Mouse (Mus musculus) ES-CJ7 (cell line): ENCODE results near the gene 1700056E22Rik.

Source experiments
- DNase-seq: peaks from one replicate; pipeline ENCODE4 v3.0.0; 2011; ENCODE audit warnings: low read depth, low spot score

Gene 1700056E22Rik

DNA sequence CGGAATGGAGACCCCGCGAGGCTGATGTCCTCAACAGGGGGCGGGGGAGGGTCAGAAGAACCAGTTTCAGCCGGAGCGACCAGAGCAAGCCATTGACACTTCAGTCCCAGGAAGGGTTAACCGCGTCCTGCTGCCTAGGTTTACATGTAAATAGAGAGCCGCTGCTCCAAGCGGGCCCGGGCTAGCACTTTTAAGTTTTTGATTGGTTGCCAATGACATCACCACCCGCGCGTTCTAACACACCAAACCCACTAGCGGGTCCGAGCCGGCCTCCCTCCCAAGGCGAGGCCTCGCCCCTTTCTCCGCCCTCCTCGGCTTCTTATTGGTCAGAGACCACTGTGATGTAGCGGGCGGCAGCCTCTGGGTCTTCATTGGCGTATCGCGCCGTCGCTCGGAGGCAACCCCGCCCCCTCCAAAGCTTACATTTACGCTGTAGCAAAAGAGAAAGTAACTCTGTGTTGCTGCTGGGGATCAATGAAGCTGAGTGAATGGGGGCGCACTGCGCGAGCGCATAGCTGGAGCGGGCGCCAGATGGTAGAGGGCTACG is at the start of gene 1700056E22Rik:
Gene 1700056E22Rik, minus strand, starts transcription at position 291 of the 547 bp plus-strand sequence.
- peak; percentile 100 for DNase-seq

DNA sequence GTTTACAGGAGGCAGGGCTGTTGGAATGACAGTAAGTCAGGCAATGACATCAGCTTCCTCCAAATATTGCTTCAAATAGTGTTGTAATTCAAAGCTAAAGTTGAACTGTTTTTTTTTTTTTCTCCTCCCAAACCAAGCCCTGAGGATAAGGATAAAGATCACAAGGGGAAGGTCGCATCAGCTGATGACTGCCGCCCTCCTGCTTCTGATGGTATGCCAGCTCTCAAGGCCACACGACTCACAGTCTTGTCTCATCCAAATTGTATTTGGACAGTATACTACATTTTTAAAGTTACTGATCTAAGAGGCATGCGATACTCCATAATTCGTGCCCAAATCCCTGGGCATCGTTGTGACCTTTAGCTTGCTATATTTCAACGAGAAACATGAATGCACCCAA is 49.1 kb upstream of the 1700056E22Rik start:
- DNase-seq: no peak

DNA sequence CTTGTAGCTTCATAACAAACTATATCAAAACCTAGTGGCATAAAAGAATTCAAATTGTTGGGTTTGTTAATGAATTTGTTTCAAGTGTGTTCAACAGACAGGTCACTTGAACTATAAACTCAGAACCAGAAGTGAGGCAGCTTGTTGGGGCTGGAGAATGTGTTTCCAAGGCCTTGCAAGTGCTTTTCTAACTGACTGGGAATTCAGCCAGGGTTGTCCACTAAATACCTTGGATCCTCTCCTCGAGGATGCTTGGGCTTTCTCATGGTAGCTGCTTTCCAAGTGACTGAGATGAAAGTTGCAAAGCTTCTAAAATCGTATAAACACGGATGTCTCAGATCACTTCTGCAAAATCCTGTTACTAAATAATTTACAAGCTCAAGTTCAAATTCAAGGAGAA is 48.6 kb upstream of the 1700056E22Rik start:
- DNase-seq: no peak

DNA sequence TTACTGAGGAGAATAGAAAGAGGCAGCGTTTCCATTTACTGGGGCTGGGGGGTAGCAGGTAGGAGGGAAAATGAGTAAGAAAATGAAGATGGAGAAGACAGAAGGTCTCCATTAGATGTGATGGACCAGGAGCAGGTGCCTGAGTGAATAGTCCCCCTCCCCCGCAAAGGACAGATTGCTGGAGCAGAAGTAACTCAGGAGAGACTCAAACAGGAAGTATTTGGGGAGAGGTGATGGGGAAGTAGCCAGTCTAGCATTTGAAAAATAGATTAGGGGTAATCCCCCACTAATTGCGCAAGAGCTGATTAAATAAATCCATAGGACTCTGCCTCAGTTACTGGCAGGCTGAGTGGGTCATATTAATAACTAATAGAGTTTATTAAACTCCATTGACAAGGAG is 45.2 kb upstream of the 1700056E22Rik start:
- DNase-seq: no peak

DNA sequence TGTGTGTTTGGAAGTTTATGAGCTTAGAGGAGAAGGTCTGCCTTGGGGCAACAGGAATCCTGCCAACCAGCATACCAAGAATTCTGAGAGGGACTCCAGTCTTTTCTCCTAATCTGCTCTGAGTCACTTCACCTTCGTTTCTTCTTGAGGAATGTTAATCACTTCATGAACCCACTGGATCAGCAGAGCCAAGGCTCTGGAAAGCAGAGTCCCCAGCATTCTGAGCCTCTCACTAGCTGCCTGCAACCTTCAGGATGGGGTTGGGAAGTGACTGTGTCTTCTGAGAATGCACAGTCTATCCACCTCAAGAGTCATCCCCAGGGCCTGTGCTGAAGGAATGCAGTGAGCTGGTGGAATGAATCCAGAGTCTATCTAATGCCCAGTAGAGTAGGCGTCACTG is 42.7 kb upstream of the 1700056E22Rik start:
- DNase-seq: no peak

DNA sequence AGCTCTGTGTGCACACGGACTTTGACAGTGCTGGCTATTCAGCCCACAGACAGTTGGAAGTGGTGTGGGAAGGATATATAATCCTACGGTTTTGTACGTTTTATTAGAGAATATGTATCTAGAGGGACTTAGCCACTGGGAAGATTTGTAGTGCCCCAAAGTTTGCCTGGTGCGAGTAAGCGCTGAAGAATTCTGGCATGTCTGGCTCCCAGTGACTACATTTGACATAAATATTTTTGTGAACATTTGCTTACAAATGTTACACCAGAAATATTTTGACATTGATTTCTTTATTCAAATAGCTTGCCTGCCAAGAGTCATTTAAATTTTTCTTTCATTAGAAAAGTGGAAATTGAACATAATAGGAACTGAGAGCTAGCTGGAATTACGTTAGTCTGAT is 42.0 kb upstream of the 1700056E22Rik start:
- no peak for DNase-seq

DNA sequence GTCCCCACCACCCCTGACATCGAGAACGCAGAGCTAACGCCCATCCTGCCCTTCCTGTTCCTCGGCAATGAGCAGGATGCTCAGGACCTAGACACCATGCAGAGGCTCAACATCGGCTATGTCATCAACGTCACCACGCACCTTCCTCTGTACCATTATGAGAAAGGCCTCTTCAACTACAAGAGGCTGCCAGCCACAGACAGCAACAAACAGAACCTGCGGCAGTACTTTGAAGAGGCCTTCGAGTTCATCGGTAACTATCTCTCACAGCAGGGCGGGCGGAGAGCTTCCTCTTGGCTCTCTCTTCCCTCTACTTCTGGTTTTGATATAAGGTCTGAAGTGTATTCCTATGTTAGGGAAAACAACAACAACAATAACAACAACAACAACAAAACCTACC is 34.9 kb upstream of the 1700056E22Rik start:
- no peak for DNase-seq

DNA sequence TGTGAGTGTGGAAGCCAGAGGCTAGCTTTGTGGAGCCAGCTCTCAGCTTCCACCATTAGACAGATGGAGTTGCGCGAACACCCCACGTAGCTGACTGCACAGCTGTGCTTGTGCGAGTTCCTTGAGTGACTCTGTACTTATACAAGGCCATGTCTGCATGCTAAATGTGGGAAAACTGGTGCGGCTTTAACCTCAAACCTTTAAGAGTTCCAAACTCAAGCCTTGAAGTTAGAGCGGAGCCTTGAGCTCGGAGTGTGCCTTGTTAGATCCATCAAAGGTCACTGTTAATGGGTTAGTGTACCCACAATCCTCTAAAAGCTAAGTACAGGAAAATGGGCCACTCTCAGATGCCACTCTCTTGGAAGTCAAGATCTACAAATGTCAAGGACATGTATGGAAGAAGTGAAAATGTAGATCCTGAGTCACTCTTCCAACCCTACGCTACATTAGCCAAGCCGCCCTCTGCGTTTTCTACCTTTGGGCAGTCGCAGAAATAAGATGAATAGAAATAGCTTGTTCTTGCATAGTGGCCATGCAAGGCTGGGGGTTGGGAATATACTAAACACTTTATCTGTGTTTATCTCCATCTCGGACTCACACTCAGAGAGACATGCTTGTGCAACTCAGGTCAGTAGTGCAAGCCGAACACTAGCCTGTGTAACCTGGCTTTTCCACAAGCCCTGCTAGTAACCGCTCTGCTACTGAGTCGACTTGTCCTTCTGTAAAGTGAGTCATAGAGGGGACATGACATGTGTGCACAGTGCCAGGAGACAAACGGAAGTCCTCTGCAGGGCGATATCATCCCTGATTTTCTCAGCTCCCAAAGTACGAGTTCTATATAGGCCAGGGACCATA is 33.8 kb upstream of the 1700056E22Rik start:
- no peak for DNase-seq

DNA sequence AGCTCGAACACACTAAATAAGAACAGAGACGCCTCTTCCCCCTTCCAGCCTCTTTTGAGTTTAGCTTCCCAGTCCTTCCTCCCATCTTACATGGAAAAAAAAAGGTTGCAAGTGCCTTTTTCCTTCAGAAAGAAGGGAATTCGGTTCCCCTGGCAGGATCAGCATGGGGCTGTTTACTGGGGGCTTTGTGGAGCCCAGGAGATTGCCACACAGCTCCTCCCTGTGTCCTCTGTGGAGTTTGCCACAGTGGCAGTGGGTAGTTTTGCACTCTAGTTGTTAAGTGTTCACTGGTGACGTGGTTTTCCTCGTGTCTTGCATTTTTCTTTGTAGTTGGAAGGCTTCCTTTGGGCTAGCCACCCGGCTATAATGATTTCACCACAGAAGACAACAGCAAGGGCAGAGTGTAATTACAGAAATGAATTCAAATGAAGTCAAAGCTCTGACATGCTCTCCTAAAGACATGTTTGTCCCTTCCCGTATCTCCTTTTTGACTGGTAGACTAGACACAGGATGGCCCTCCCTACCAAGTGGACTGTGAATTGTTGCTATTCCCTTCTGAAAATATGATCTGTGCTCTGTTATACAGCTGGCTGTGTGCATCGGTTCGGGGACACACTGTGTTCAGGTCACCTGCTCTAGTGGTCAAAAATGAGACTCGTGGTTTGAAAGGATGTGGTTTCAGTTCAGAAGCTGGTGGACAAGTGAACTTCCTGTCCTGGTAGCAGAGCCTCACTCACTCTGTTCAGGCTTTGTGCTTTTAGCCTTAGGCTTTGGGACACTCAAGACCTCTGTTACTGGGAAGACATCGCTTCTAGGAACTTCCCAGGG is 32.6 kb upstream of the 1700056E22Rik start:
- DNase-seq: no peak

DNA sequence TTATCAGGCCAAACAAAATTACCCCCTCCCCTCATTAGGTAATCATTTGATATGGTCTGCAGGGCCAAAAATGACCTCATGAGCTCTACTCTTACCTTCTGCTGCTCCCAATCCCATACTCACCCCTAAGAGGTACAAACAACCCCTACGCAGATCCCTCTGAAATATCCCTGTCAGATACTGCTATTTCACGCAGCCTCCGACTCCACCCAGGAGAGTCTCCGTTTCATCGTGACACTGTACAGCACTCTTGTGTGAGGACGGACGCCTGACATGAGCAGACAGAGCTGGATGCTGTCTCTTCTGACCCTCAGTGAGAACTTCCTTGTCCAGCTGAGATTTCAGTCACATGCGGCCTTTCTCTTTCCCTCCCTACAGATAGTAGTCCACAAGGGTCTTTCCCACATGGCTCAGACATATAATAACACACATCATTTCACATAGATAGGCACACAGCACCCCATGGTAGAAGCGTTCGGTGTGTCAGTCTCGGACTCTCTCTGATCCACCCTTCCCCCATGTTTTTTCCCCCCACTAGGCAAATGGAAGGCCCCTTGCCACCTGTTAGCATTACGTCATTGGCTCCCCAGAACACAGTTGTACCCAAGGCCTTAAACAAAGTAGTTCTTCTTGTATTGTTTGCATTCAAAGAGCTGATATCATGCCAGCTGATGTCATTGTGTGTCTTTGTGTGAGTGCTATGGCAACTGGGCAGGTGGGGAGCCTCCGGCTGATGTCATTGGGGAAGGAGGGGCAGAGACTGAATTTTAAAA is 31.7 kb upstream of the 1700056E22Rik start:
- no peak for DNase-seq

DNA sequence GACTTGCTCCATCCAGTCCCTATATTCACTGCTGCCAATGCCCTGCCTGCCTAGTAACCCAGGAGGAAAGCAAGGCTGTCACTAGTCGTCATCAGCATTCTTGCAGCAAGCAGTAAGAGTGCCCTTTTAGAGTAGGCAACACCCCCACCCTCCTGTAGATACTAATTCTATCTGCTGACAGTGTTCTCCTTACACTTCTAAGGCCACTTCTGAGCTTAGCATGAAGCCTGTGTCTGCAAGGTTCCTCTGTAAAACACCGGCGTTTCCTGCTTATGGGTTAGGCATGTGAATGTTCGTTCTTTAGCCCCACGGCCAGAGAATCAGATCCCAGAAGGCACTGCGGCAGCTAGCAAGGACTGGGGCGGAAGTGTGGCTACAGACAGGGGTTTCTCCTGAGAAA is 30.2 kb upstream of the 1700056E22Rik start:
- DNase-seq: no peak

DNA sequence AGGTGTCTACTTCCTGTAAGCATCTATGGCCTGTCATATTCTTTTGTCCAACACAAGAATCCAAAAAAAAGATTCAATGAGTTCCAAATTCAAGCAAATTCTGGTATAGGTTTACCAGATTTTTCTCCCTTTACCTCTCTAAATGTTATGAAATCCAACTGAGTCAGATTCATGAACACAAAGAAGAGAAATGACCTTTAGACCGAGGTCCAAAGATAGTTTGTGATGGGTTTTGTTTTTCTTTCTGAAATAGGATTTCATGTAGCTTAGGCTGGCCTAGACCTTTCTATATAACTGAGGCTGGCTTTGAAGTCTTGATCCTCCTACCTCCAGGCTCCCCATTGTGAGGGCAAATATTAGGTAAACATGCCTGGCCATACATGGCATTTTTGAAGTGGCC is 27.8 kb upstream of the 1700056E22Rik start:
- DNase-seq: no peak

DNA sequence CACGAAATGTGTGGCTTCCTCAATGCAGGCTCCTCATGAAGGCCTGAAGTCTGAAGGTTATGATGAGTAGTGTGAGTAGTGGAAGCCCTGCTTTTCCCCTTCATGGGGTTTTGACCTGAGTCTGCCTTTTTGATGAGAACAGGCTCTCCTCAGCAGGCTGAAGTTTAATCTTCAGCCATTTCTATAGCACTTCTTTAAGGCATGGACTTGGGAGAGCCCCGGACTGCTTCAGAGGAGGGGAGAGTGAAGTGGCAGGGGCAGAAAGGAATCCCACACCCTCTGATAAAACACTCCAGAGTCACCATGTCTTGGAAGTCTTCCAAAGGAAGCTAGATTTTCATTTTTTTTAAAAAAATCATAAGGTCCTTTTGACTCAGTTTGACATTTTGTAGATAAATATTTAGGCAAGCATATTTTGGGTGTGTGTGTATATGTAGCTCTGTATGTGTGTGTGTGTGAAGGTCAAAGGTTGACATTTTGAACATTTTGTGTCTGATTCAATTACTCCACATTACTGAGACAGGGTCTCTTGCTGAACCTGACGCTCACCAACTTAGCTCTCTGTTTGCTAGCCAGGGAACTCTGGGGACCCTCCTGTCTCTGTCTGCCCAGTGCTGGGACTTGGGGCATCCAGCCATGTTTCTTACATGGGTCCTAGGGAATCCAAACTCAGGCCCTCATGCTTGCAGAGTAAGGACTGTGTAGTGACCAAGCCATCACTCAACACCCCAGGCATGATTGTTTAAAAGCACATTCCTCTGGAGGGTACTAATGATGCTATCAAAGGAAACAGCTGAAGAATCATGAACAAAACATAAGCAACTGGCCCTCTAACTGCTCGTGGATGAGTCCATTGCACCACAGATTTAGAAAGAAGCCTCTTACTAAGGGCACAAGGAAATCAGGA is 27.0 kb upstream of the 1700056E22Rik start:
- no peak for DNase-seq

DNA sequence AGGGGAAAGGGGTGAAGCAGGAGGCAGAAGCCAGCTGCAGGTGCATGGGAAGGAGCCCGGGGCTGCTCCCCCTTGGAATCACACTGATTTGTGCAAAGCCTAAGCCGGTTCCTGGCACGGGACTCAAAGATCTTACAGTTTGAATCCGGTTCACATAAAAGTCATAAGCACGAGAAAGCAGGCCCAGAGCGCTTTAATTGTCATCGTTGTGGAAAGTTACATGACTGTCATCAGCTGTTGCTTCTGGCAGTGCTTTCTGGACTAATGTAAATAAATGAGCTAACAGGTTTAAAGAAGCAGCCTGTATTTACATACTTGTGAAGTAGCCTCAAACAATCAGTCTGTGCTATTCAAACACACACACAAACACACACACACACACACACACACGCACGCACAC is 26.3 kb upstream of the 1700056E22Rik start:
- DNase-seq: no peak

DNA sequence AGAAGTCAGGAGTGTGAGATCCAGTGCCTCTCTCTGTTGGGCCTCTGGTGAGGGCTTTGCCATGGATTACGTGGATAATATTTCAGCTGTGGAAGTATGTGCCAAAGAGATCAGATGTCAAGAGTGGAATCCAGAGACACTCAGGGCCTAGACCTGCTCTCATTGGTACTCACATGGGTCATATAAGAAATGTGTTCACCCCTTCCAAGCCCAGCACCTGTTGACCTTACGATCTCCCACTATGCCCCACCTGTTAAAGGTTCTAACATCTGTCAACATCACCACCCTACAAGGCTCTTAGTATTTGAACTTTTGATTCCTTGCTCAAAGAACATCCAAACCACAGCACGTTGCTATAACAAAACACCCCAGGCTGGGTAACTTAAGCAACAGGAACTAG is 25.7 kb upstream of the 1700056E22Rik start:
- DNase-seq: no peak

DNA sequence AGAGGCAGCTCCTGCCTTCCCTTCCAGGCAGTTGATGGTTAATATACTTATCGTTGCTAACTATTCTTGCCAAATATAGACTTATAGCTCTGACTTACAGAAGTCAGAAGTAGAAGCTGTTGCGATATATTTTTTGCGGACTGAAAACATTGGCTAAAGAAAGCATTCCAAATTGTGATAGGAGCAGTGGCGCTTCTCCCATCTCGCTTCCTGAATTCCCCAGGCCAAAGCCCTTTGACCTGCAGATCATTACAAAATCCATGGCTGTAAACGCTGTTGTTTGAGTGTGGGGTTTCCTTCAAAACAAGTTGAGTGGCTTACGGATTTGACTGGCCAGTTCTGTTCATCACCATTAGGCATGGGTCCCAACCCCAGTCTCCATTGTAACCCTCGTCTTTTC is 24.1 kb upstream of the 1700056E22Rik start:
- DNase-seq: no peak

DNA sequence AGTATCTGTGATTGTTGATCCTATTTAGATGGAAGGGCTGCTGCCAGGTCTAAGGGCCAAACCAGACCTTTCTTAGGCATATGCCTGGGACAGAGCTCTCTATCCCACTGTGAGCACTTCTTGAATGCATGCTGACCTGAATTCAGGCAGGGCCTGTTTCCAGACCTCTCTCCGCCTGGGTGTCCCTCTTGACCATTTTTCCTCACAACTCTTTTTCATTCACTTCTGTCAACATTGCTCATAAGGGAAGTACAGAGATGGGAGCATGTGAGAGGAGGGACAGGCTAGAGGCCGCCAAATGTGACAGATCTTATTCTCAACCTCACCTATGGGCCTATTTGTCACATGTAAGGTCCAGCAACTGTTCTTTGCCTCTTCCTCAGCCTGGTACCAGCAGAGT is 20.1 kb upstream of the 1700056E22Rik start:
- DNase-seq: no peak

DNA sequence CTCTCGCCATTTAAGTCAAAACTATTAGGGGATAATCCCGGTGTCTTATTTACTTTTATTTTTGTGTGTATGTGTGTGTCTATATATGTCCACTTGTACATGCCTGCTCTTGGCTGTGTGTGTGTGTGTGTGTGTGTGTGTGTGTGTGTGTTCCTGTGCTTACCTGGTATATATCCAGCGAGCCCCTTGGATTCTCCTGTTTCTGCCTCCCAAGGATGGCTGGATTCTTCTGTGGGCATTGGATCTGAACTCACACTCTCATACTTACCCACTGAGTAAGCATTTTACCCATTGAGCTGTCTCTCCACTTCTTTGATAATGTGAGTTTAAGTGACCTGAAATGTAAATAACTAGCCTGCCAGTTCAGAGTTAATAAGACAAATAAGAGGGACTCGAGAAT is 19.6 kb upstream of the 1700056E22Rik start:
- DNase-seq: no peak

DNA sequence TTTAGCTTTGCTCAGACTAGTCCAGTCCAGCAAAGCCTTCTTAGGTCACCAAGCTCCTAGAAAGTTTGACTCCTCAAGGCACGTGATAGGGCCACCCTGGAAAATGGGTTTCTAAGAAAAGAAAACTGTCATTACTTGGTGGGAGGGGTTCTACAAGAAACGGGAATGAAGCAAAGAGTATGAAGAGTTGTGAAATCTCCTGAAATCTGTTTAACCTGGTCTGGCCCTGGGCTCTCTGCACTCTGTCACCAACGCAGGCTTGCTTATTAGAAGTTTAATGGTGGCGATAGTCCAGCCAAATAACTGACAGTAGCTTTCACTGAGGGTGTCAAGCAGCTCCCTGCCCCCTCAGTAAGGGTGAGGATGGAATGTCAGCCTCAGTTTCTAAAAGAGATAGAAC is 19.0 kb upstream of the 1700056E22Rik start:
- DNase-seq: no peak

DNA sequence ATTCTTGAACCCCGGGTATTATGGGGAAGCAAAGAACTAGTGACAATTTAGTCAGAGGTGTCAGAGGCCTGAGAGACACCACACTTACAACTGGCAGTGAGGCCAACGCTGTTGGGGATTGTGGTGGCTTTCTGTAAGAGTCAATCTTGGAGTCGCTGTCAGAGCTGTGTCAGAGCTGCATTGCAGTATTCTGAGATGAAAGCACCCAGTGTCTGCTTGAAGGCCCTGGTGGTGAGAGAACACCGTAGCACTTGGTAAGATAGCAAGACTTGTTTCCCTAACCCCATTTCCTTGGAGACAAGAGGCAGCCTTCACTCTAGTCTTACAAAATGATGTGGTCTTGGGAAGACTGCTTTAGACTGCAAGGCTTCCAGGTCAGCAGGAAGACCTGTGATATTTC is 18.2 kb upstream of the 1700056E22Rik start:
- DNase-seq: no peak

DNA sequence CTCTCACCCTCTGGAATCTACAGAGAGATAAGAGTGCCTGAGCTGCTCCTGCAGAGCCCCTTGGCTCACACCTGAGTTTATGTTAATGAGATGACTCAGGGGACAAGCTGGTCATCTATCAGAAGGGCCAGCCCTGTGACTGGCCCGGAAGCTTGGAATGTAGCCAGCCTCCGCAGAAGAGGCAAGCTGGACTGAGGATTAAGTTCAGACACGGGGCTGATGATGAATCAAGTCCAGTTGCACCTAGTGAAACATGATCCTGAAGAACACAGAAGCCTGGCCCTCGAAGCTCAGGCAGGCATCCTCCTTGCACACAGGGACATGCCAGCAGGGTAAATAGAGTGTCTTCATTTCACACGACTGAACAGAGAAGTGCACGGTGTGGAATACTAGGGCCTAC is 17.7 kb upstream of the 1700056E22Rik start:
- DNase-seq: no peak
